Mouse (Mus musculus): ENCODE measurements around the gene Trhr2. TPM values are rescaled to one million over a fixed set of nuclear protein-coding genes. Genes with fewer than 3 reads are reported as not detected.

Gene Trhr2
- polyA plus RNA-seq, 1 experiment from 2014 or later = 0.60 TPM

DNA sequence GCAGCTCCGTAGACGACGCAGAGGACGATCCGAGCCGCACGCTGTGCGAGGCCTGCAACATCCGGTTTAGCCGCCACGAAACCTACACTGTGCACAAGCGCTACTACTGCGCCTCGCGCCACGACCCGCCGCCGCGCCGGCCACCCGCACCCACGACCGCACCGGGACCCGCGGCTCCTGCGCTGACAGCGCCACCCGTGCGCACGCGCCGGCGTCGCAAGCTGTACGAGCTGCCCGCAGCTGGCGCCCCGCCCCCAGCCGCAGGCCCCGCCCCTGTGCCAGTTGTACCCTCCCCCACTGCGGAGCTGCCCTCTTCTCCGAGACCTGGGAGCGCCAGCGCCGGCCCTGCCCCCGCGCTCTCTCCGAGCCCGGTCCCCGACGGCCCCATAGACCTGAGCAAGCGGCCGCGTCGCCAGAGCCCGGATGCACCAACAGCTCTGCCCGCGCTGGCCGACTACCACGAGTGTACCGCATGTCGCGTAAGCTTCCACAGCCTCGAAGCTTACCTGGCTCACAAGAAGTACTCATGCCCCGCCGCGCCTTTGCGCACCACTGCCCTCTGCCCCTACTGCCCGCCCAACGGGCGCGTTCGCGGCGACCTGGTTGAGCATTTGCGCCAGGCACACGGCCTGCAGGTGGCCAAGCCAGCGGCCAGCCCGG lies 24.2 kb downstream of the Trhr2 start:
- peak; percentile 77 for ATAC-seq
- peaks cover 35% of the 10 kb centered on the region for H3K27me3 ChIP-seq (replicated peaks; ENCODE audit: control insufficient read depth, insufficient read depth, low read length)
- H3K9me3 ChIP-seq (ENCODE audit: control insufficient read depth, low read length) = no peaks in the 10 kb centered on the region
- H3K9ac ChIP-seq (ENCODE audit: low read depth, low read length) = peak overlapping the region; percentile 72
- peaks cover 8% of the 10 kb centered on the region for H3K4me1 ChIP-seq (ENCODE audit: control insufficient read depth, insufficient read depth, low read depth, low read length)
- H3K27ac ChIP-seq (ENCODE audit: low read depth, low read length) = no peak overlapping the region
- WGBS = under 1% methylated on average over 59 of the region's 81 CpGs
- H3K36me3 ChIP-seq (ENCODE audit: control insufficient read depth, insufficient read depth, low read length) = no peaks in the 10 kb centered on the region
- peak overlapping the region; percentile 54 for H3K4me3 ChIP-seq (ENCODE audit: low read length)
- H3K4me2 ChIP-seq (ENCODE audit: low read length) = peak overlapping the region; percentile 80

DNA sequence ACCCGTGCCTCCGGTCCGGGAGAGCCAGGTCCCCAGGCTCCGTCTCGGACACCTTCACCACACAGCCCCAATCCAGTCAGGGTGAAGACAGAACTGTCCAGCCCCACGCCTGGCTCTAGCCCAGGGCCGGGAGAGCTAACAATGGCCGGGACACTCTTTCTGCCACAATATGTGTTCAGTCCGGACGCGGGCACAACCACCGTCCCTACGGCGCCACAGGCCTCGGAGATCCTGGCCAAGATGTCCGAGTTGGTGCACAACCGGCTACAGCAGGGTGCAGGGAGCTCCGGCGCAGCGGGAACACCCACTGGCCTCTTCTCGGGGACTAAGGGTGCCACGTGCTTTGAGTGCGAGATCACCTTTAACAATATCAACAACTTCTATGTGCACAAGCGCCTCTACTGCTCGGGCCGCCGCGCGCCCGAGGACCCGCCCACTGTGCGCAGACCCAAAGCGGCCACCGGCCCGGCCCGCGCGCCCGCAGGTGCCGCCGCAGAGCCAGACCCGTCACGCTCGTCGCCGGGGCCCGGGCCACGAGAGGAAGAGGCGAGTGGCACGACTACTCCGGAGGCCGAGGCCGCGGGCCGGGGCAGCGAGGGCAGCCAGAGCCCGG lies 24.8 kb downstream of the Trhr2 start:
- Histone ChIP-seq H3K4me1 (ENCODE audit: control insufficient read depth, insufficient read depth, low read depth, low read length) (peaks cover 11% of the 10 kb centered on the region), H3K9me3 (ENCODE audit: control insufficient read depth, low read length) (no peaks in the 10 kb centered on the region), H3K36me3 (ENCODE audit: control insufficient read depth, insufficient read depth, low read length) (no peaks in the 10 kb centered on the region), H3K4me2 (ENCODE audit: low read length) (peak overlapping the region; percentile 80), H3K4me3 (ENCODE audit: low read length) (peak overlapping the region; percentile 54), H3K27me3 (replicated peaks; ENCODE audit: control insufficient read depth, insufficient read depth, low read length) (peaks cover 35% of the 10 kb centered on the region), H3K27ac (ENCODE audit: low read depth, low read length) (no peak overlapping the region), H3K9ac (ENCODE audit: low read depth, low read length) (peak overlapping the region; percentile 72)
- ATAC-seq = peak; percentile 44
- 8% methylated on average over 57 of the region's 57 CpGs for WGBS

GRCm38 (mm10) chr8:122334791-122335490 lies 25.6 kb downstream of the Trhr2 start:
- ATAC-seq = no peak
- no peak overlapping the region for H3K27ac ChIP-seq (ENCODE audit: low read depth, low read length)
- H3K9ac ChIP-seq (ENCODE audit: low read depth, low read length) = no peak overlapping the region
- peak overlapping the region; percentile 80; the same call in 1 of the 2 replicates for H3K4me2 ChIP-seq (ENCODE audit: low read length)
- 88% methylated on average over 13 of the region's 13 CpGs for WGBS
- H3K27me3 ChIP-seq (replicated peaks; ENCODE audit: control insufficient read depth, insufficient read depth, low read length) = peaks cover 35% of the 10 kb centered on the region
- H3K36me3 ChIP-seq (ENCODE audit: control insufficient read depth, insufficient read depth, low read length) = no peaks in the 10 kb centered on the region
- peaks cover 13% of the 10 kb centered on the region for H3K4me1 ChIP-seq (ENCODE audit: control insufficient read depth, insufficient read depth, low read depth, low read length)
- H3K4me3 ChIP-seq (ENCODE audit: low read length) = no peak overlapping the region
- H3K9me3 ChIP-seq (ENCODE audit: control insufficient read depth, low read length) = no peaks in the 10 kb centered on the region

- peaks cover 18% of the 10 kb centered on the region for H3K4me1 ChIP-seq (ENCODE audit: control insufficient read depth, insufficient read depth, low read depth, low read length)
- H3K4me2 ChIP-seq (ENCODE audit: low read length) = no peak overlapping the region
- H3K27ac ChIP-seq (ENCODE audit: low read depth, low read length) = no peak overlapping the region
- 86% methylated on average over 7 of the region's 7 CpGs for WGBS
- no peaks in the 10 kb centered on the region for H3K36me3 ChIP-seq (ENCODE audit: control insufficient read depth, insufficient read depth, low read length)
- no peak overlapping the region for H3K4me3 ChIP-seq (ENCODE audit: low read length)
- H3K27me3 ChIP-seq (replicated peaks; ENCODE audit: control insufficient read depth, insufficient read depth, low read length) = peaks cover 34% of the 10 kb centered on the region
- no peak for ATAC-seq
- no peaks in the 10 kb centered on the region for H3K9me3 ChIP-seq (ENCODE audit: control insufficient read depth, low read length)
- no peak overlapping the region for H3K9ac ChIP-seq (ENCODE audit: low read depth, low read length)
These were observed 27.0 kb downstream of the Trhr2 start for GRCm38 (mm10) chr8:122333531-122333930.

DNA sequence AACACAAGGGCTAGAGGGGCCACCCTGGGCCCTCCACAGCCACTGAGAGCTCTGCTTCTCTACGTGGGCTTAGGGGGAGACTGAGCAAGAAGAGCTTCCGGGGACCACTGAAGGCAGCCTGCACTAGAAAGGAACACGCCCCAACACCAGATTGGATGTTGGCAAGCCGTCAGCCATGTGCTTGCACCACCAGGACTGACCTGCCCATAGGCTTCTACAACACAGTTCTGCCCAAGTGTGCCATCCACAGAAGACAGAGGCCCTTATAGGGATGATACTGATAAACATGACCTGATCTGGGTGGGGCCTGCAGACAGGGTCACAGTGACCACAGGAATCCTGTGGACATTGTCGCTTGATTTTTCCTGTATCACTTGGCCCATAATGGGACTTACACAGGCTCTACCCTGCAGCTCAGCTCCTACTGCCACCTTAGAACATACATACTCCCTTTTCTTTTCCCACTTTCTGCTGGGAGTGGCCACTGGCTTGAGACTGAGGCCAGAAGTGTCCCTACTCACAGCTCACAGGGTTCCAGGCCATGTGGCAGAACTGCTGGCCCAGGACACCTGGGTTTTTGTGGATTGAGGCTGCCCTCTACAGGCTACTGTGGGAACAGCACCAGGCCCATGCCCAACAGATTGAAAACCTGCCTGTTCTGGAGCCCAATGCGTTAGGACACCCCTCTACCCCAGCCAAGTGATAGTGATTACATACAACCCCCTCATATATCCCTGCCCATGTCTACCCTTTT lies 27.6 kb downstream of the Trhr2 start:
- H3K27me3 ChIP-seq (replicated peaks; ENCODE audit: control insufficient read depth, insufficient read depth, low read length) = peaks cover 28% of the 10 kb centered on the region
- no peak overlapping the region for H3K4me2 ChIP-seq (ENCODE audit: low read length)
- H3K9me3 ChIP-seq (ENCODE audit: control insufficient read depth, low read length) = no peaks in the 10 kb centered on the region
- H3K36me3 ChIP-seq (ENCODE audit: control insufficient read depth, insufficient read depth, low read length) = no peaks in the 10 kb centered on the region
- peaks cover 18% of the 10 kb centered on the region for H3K4me1 ChIP-seq (ENCODE audit: control insufficient read depth, insufficient read depth, low read depth, low read length)
- no peak overlapping the region for H3K9ac ChIP-seq (ENCODE audit: low read depth, low read length)
- H3K27ac ChIP-seq (ENCODE audit: low read depth, low read length) = no peak overlapping the region
- H3K4me3 ChIP-seq (ENCODE audit: low read length) = no peak overlapping the region
- 69% methylated on average over 6 of the region's 6 CpGs for WGBS
- ATAC-seq = no peak

GRCm38 (mm10) chr8:122331134-122331523 lies 29.4 kb downstream of the Trhr2 start:
- no peak for ATAC-seq
- WGBS = 56% methylated on average over 3 of the region's 3 CpGs
- Histone ChIP-seq H3K27ac (ENCODE audit: low read depth, low read length) (no peak overlapping the region; the same call in 1 of the 2 replicates), H3K9ac (ENCODE audit: low read depth, low read length) (peak overlapping the region; percentile 22; the same call in 1 of the 2 replicates), H3K4me1 (ENCODE audit: control insufficient read depth, insufficient read depth, low read depth, low read length) (peaks cover 14% of the 10 kb centered on the region), H3K4me3 (ENCODE audit: low read length) (no peak overlapping the region), H3K4me2 (ENCODE audit: low read length) (no peak overlapping the region), H3K27me3 (replicated peaks; ENCODE audit: control insufficient read depth, insufficient read depth, low read length) (peaks cover 15% of the 10 kb centered on the region), H3K36me3 (ENCODE audit: control insufficient read depth, insufficient read depth, low read length) (no peaks in the 10 kb centered on the region), H3K9me3 (ENCODE audit: control insufficient read depth, low read length) (no peaks in the 10 kb centered on the region)

DNA sequence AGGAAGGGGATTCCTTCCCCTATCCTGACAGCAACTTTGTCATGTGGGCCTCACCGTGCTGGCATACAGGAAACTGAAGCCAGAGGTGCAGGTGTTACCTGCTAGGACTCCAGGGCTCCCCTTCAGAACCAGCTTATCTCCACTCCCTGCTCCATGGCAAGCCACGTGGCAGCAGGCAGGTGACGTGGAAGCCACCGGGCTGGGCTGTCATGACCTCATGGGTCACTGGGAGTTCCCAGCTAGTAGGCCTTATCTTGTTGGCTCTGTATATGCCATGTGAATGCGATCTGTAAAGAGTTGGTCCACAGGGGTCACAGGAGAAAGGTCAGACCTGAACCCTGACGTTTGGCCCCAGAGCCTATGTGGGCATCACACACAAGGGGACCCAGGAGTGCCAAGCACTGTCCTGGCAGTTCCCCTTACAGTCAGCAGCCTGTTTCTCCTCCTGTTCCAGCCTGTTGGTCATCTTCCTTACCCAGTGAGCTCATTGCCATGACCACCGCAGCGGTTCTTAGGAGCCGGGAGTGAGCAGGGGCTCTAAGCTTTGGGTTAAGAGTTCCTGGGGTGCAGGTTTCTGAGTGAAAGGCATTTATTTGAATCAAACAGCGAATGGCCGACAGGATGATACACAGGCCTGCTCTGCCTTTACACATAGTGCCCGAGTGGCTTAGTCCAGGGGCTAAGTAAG lies 30.0 kb downstream of the Trhr2 start:
- Histone ChIP-seq H3K4me2 (ENCODE audit: low read length) (no peak overlapping the region), H3K9me3 (ENCODE audit: control insufficient read depth, low read length) (no peaks in the 10 kb centered on the region), H3K27me3 (replicated peaks; ENCODE audit: control insufficient read depth, insufficient read depth, low read length) (peaks cover 15% of the 10 kb centered on the region), H3K36me3 (ENCODE audit: control insufficient read depth, insufficient read depth, low read length) (no peaks in the 10 kb centered on the region), H3K27ac (ENCODE audit: low read depth, low read length) (no peak overlapping the region), H3K9ac (ENCODE audit: low read depth, low read length) (no peak overlapping the region; the same call in 1 of the 2 replicates), H3K4me3 (ENCODE audit: low read length) (no peak overlapping the region), H3K4me1 (ENCODE audit: control insufficient read depth, insufficient read depth, low read depth, low read length) (peaks cover 13% of the 10 kb centered on the region)
- WGBS = 77% methylated on average over 12 of the region's 12 CpGs
- ATAC-seq = no peak

- 53% methylated on average over 22 of the region's 22 CpGs for WGBS
- peak; percentile 32 for ATAC-seq
- no peak overlapping the region for H3K27ac ChIP-seq (ENCODE audit: low read depth, low read length)
These were observed 30.9 kb downstream of the Trhr2 start for GRCm38 (mm10) chr8:122329553-122330239.

More at GRCm38 (mm10) chr8:122329553-122330239, 30.9 kb downstream of the Trhr2 start:
- Histone ChIP-seq H3K27me3 (replicated peaks; ENCODE audit: control insufficient read depth, insufficient read depth, low read length) (peaks cover 7% of the 10 kb centered on the region), H3K4me2 (ENCODE audit: low read length) (no peak overlapping the region), H3K9me3 (ENCODE audit: control insufficient read depth, low read length) (no peaks in the 10 kb centered on the region), H3K9ac (ENCODE audit: low read depth, low read length) (no peak overlapping the region), H3K4me1 (ENCODE audit: control insufficient read depth, insufficient read depth, low read depth, low read length) (peaks cover 10% of the 10 kb centered on the region), H3K4me3 (ENCODE audit: low read length) (no peak overlapping the region), H3K36me3 (ENCODE audit: control insufficient read depth, insufficient read depth, low read length) (no peaks in the 10 kb centered on the region)
